Mouse (Mus musculus) erythroblast, embryonic 14.5 days (primary cell): ENCODE data around the gene Nell2.

Experiments
- GATA1 ChIP-seq: IDR thresholded peaks from 2 replicates; pipeline ENCODE4 v1.6.1; 2012; ENCODE audit warnings: low read length, inconsistent platforms, mixed read lengths
- TAL1 ChIP-seq: IDR thresholded peaks from 3 replicates; pipeline ENCODE4 v1.6.1; 2012; ENCODE audit warnings: low read length, inconsistent platforms, mixed read lengths

DNA sequence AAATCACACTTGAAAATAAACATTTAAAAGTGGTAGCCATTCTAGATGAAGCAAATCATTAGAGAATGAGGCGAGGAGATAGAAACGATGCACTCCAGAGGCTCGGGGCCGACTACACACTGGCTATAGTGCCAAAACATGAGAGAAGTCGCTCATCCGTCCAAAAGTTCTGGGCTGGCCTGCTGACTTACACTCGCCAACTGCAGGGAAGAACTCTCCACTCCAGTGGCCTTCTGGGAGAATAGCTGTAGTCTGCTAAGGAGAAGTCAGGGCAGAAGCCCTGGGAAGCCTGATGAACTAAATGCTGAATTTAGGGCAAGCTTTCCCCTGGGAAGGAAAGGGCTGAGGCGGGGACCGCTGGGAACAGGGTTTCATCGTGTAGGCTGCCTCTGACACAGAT, 231.8 kb downstream of the Nell2 start:
- no peak for TF ChIP-seq TAL1
- TF ChIP-seq GATA1, result no peak
